Mouse (Mus musculus) urinary bladder, postnatal 4 days (tissue): ENCODE data around the gene Ptp4a2.
"Not testable (repeated sequence)": the region's sequence is repeated elsewhere in the genome, so short reads cannot be mapped to it uniquely, and the experiment has no call there.

Source experiments
- DNase-seq, 2 experiments: peaks; one replicate each; pipeline ENCODE4 v3.0.0; 2021 to 2022; ENCODE audit warnings: low spot score in 2 of 2

The Ptp4a2 gene

GRCm38 (mm10) chr4:129851861-129852260, 40.8 kb downstream of the Ptp4a2 start:
- no peak for DNase-seq

- no peak for DNase-seq
Observed at GRCm38 (mm10) chr4:129853053-129853452, 42.0 kb downstream of the Ptp4a2 start.

GRCm38 (mm10) chr4:129853996-129854395, 43.0 kb downstream of the Ptp4a2 start:
- DNase-seq, result no peak

- DNase-seq, result no peak
Observed at GRCm38 (mm10) chr4:129854615-129855014, 43.6 kb downstream of the Ptp4a2 start.

- no peak for DNase-seq
Observed at GRCm38 (mm10) chr4:129855051-129855970, 44.3 kb downstream of the Ptp4a2 start.

- DNase-seq, result no peak
Observed at GRCm38 (mm10) chr4:129860456-129860855, 49.4 kb downstream of the Ptp4a2 start.

GRCm38 (mm10) chr4:129861400-129861799, 50.4 kb downstream of the Ptp4a2 start:
- DNase-seq, result no peak

- DNase-seq, result no peak
Observed at GRCm38 (mm10) chr4:129862357-129862756, 51.3 kb downstream of the Ptp4a2 start.

- DNase-seq, result not testable (repeated sequence)
Observed at GRCm38 (mm10) chr4:129866171-129866570, 55.2 kb downstream of the Ptp4a2 start.

GRCm38 (mm10) chr4:129868211-129868610, 57.2 kb downstream of the Ptp4a2 start:
- DNase-seq, result no peak

GRCm38 (mm10) chr4:129870483-129870882, 59.5 kb downstream of the Ptp4a2 start:
- no peak for DNase-seq

- no peak for DNase-seq
Observed at GRCm38 (mm10) chr4:129872376-129872922, 61.4 kb downstream of the Ptp4a2 start.

- no peak for DNase-seq
Observed at GRCm38 (mm10) chr4:129874805-129875204, 63.8 kb downstream of the Ptp4a2 start.

- no peak for DNase-seq
Observed at GRCm38 (mm10) chr4:129875406-129875805, 64.4 kb downstream of the Ptp4a2 start.

- DNase-seq, result peak; percentile 61 to 66
Observed at GRCm38 (mm10) chr4:129876831-129877764, 66.1 kb downstream of the Ptp4a2 start.

GRCm38 (mm10) chr4:129877967-129878655, 67.1 kb downstream of the Ptp4a2 start:
- no peak for DNase-seq

GRCm38 (mm10) chr4:129878656-129879145, 67.7 kb downstream of the Ptp4a2 start:
- DNase-seq, result no peak

GRCm38 (mm10) chr4:129879206-129879780, 68.3 kb downstream of the Ptp4a2 start:
- DNase-seq, result no peak

GRCm38 (mm10) chr4:129880615-129881014, 69.6 kb downstream of the Ptp4a2 start:
- no peak for DNase-seq

- DNase-seq, result no peak
Observed at GRCm38 (mm10) chr4:129881661-129882060, 70.6 kb downstream of the Ptp4a2 start.
